Mouse (Mus musculus): ENCODE results near the gene Tceal5. TPM values are rescaled to one million over a fixed set of nuclear protein-coding genes. Genes with fewer than 3 reads are reported as not detected.

Gene Tceal5
- polyA plus RNA-seq (2012) = 0.03 and 0.04 TPM in 2 replicates

GRCm38 (mm10) chrX:136203664-136204066 lies at the start of gene Tceal5:
TSS of gene Tceal5 (minus strand) at chrX:136203876.
- TF ChIP-seq GATA1 (IDR thresholded peaks at IDR 0.05; ENCODE audit: low read length) = no peak
- no peak for TF ChIP-seq TAL1 (IDR thresholded peaks at IDR 0.05; ENCODE audit: low read length)
- H3K4me1 ChIP-seq (ENCODE audit: control insufficient read depth) = no peaks in the 10 kb centered on the region
- peaks cover 18% of the 10 kb centered on the region for H3K27me3 ChIP-seq (ENCODE audit: control insufficient read depth)
- H3K36me3 ChIP-seq (ENCODE audit: control insufficient read depth) = no peaks in the 10 kb centered on the region
- H3K4me3 ChIP-seq (replicated peaks) = peak within 1 kb of the TSS; percentile 36
- no peaks in the 10 kb centered on the region for H3K9me3 ChIP-seq (ENCODE audit: control insufficient read depth, low read length)

DNA sequence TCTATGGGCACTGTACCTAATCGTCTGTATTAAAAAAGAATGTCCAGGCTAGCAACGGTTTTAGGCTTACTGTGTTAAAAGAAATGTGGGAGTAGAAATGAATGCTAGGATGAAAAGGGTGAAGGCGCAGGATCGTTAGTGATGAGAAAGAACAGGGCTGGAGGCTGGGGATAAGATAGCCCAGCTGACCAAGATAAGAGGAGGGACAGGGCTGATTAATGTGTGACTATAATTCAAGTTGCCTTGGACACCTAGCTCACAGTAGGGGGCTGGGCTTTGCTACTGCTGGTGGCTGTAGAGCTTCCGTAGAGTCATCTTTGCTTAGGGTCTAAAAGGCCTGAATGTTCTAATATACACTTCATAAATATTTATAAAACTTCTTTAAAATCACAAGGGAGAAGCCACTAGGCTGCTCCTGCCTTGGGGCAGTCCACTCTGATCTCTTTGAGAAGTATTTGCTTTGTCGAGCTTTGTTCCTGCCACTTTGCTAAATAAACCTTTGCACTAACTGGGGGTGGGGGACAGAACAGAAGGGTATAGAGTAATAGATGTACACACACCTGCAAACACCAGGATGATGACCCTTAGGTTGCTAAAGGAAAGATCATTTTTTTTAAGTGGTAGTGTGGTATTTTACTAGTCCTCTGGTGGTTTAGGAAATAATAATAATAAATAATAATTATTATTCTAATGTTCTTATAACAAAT lies 48.5 kb upstream of the Tceal5 start:
- Histone ChIP-seq H3K4me1 (ENCODE audit: control insufficient read depth) (peaks cover 14% of the 10 kb centered on the region), H3K4me3 (replicated peaks) (no peak overlapping the region), H3K36me3 (ENCODE audit: control insufficient read depth) (peaks cover 15% of the 10 kb centered on the region), H3K9me3 (ENCODE audit: control insufficient read depth, low read length) (no peaks in the 10 kb centered on the region), H3K27me3 (ENCODE audit: control insufficient read depth) (no peaks in the 10 kb centered on the region)
- TF ChIP-seq GATA1 (IDR thresholded peaks at IDR 0.05; ENCODE audit: low read length) = no peak
- no peak for TF ChIP-seq TAL1 (IDR thresholded peaks at IDR 0.05; ENCODE audit: low read length)

DNA sequence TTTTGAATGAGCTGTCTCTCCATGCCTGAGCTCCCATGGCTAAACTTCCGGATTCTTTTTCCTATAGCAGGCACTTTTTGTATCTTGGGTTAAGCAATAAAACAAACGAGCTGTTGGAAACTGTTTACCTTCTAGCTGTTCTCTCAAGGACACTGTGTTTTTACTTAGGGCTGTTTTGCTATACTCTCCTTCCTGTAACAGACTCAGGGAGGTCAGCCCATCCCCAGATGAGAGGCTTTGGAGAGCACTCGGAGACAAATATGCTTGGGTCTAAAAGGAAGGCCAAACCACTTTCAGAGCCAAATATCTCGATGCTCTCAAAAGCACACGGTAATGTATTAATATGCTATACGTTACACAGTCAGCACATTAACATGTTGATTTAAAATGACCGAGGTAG lies 46.0 kb upstream of the Tceal5 start:
- peaks cover 20% of the 10 kb centered on the region for H3K36me3 ChIP-seq (ENCODE audit: control insufficient read depth)
- no peaks in the 10 kb centered on the region for H3K9me3 ChIP-seq (ENCODE audit: control insufficient read depth, low read length)
- no peaks in the 10 kb centered on the region for H3K27me3 ChIP-seq (ENCODE audit: control insufficient read depth)
- H3K4me1 ChIP-seq (ENCODE audit: control insufficient read depth) = peaks cover 20% of the 10 kb centered on the region
- TF ChIP-seq TAL1 (IDR thresholded peaks at IDR 0.05; ENCODE audit: low read length) (no peak), GATA1 (IDR thresholded peaks at IDR 0.05; ENCODE audit: low read length) (no peak)
- H3K4me3 ChIP-seq (replicated peaks) = no peak overlapping the region

DNA sequence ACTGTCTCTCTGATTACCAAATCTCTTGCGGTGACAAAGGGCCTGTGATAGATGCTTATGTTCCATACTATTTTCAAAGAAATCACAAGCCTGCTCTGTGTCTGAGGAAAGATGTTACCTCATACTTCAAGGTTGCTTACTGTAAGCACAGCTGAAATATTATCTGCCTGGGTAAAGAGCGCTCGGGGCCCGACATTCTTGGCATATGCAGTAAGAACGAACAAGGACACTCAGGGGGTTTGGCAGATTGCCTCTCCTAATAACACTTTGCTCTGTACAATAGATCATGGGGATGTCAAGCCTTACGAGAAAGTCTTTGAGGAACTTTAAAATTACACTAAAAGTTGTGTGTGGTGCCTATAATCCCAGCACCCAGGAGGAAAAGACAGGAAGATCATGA lies 45.1 kb upstream of the Tceal5 start:
- Histone ChIP-seq H3K36me3 (ENCODE audit: control insufficient read depth) (peaks cover 20% of the 10 kb centered on the region), H3K9me3 (ENCODE audit: control insufficient read depth, low read length) (no peaks in the 10 kb centered on the region), H3K4me3 (replicated peaks) (no peak overlapping the region), H3K4me1 (ENCODE audit: control insufficient read depth) (peaks cover 20% of the 10 kb centered on the region), H3K27me3 (ENCODE audit: control insufficient read depth) (no peaks in the 10 kb centered on the region)
- TF ChIP-seq TAL1 (IDR thresholded peaks at IDR 0.05; ENCODE audit: low read length) = no peak
- TF ChIP-seq GATA1 (IDR thresholded peaks at IDR 0.05; ENCODE audit: low read length) = no peak

- Histone ChIP-seq H3K4me3 (replicated peaks) (peak overlapping the region; percentile 76), H3K36me3 (ENCODE audit: control insufficient read depth) (peaks cover 20% of the 10 kb centered on the region), H3K4me1 (ENCODE audit: control insufficient read depth) (peaks cover 6% of the 10 kb centered on the region), H3K27me3 (ENCODE audit: control insufficient read depth) (no peaks in the 10 kb centered on the region), H3K9me3 (ENCODE audit: control insufficient read depth, low read length) (no peaks in the 10 kb centered on the region)
- no peak for TF ChIP-seq GATA1 (IDR thresholded peaks at IDR 0.05; ENCODE audit: low read length)
Measured at GRCm38 (mm10) chrX:136245521-136246071, 41.9 kb upstream of the Tceal5 start.

DNA sequence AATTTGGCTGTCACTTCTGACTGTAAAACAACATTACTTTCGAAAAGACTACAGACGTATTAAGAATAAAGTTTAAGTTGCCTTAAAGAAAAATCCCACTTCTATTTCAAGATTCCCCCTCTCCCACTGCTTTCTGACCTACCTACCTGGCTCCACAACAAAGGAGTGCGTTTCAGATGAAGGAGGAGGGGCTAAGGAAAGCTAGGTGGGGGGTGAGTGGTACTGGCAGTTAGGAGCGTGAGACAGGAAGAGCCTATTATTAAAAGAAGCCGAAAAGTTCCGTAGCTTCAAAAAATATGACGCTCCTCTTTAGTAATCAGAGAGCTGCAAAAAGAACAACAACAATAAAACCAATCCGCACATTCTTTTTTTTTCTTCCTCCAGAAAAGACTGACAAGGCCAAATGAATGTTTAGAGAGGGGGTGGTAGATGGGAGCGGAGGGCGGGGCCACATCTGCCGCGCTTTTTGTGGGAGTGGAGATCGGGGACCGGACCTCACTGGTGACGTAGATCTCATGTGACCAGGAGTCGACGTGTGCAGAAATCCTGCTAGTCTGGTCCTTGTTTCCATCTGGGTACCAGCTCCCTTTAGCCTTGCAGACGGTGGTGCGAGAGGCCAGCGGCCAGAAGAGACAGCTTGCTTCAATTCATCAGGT lies 41.0 kb upstream of the Tceal5 start, which contains the start of gene Tceal9:
Gene Tceal9 (plus strand): TSS at position 506 of the 656 bp plus-strand sequence.
- TF ChIP-seq GATA1 (IDR thresholded peaks at IDR 0.05; ENCODE audit: low read length) (no peak), TAL1 (IDR thresholded peaks at IDR 0.05; ENCODE audit: low read length) (no peak)
- peaks cover 6% of the 10 kb centered on the region for H3K4me1 ChIP-seq (ENCODE audit: control insufficient read depth)
- no peaks in the 10 kb centered on the region for H3K27me3 ChIP-seq (ENCODE audit: control insufficient read depth)
- peak within 1 kb of the TSS; percentile 76 for H3K4me3 ChIP-seq (replicated peaks)
- H3K36me3 ChIP-seq (ENCODE audit: control insufficient read depth) = peaks cover 20% of the 10 kb centered on the region
- no peaks in the 10 kb centered on the region for H3K9me3 ChIP-seq (ENCODE audit: control insufficient read depth, low read length)

DNA sequence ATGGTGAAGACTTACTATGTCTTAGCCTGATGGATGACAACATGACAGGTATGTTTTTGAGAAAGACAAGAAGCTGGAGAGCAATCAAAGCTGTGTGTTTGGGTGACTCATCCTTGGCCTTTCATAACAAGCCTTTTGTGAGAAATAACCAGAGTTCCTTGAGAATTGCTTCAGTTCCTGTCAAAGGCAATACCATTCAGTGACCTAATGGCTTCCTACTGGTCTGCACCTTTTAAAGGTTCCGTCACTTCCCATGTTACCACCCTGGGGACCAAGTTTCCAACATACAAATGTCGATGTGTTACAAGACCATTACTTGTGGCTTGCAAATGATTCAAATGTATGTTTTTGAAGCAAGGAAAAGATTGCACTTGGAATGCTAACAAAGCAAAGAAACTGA lies 39.5 kb upstream of the Tceal5 start:
- Histone ChIP-seq H3K4me3 (replicated peaks) (no peak overlapping the region), H3K9me3 (ENCODE audit: control insufficient read depth, low read length) (no peaks in the 10 kb centered on the region), H3K36me3 (ENCODE audit: control insufficient read depth) (peaks cover 15% of the 10 kb centered on the region), H3K27me3 (ENCODE audit: control insufficient read depth) (no peaks in the 10 kb centered on the region), H3K4me1 (ENCODE audit: control insufficient read depth) (peaks cover 6% of the 10 kb centered on the region)
- TF ChIP-seq TAL1 (IDR thresholded peaks at IDR 0.05; ENCODE audit: low read length) = no peak
- no peak for TF ChIP-seq GATA1 (IDR thresholded peaks at IDR 0.05; ENCODE audit: low read length)

DNA sequence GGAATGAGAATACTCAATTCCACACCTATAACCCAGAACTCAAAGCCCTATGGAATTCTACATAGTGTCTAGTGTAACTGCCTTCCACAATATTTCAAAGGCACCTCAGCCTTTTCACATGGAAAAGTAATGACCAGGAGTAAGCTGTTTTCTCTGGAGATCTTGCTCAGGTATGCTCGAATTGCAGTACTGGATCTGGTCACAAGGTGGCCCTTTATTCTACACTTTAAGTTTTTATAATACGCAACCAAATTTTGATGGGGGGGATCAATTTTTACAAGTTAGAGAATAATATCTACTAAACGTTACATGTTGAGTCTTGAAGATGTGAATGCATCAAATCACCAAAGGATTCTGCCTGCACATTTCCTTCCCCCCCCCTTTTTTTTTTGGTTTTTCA lies 34.4 kb upstream of the Tceal5 start:
- Histone ChIP-seq H3K9me3 (ENCODE audit: control insufficient read depth, low read length) (no peaks in the 10 kb centered on the region), H3K4me3 (replicated peaks) (no peak overlapping the region), H3K4me1 (ENCODE audit: control insufficient read depth) (peaks cover 3% of the 10 kb centered on the region), H3K27me3 (ENCODE audit: control insufficient read depth) (no peaks in the 10 kb centered on the region), H3K36me3 (ENCODE audit: control insufficient read depth) (no peaks in the 10 kb centered on the region)
- TF ChIP-seq GATA1 (IDR thresholded peaks at IDR 0.05; ENCODE audit: low read length) (no peak), TAL1 (IDR thresholded peaks at IDR 0.05; ENCODE audit: low read length) (no peak)

DNA sequence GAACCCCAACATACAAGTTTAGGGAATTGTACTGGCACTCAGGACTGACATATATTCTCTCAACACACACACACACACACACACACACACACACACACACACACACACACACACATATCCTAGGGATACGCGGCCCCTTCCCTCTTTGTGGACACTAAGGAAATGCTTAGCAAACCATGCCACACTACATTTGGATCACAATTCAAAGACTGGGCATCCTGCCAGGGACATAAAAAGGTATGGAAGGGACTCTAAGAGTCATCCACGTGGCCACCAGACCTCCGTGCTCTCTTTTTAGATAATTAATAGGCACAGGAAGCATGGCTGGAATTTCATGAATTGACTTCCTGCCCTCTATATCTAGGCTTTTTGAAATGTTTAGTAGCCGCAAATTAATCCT lies 24.1 kb upstream of the Tceal5 start:
- H3K36me3 ChIP-seq (ENCODE audit: control insufficient read depth) = no peaks in the 10 kb centered on the region

More for the DNA sequence above, 24.1 kb upstream of the Tceal5 start:
- peaks cover 3% of the 10 kb centered on the region; the same call in 1 of the 2 replicates for H3K27me3 ChIP-seq (ENCODE audit: control insufficient read depth)
- no peaks in the 10 kb centered on the region for H3K4me1 ChIP-seq (ENCODE audit: control insufficient read depth)
- no peak overlapping the region for H3K4me3 ChIP-seq (replicated peaks)
- TF ChIP-seq TAL1 (IDR thresholded peaks at IDR 0.05; ENCODE audit: low read length) (no peak), GATA1 (IDR thresholded peaks at IDR 0.05; ENCODE audit: low read length) (no peak)
- H3K9me3 ChIP-seq (ENCODE audit: control insufficient read depth, low read length) = no peaks in the 10 kb centered on the region

Data from erythroblast, embryonic 14.5 days (primary cell).